Mouse (Mus musculus): ENCODE measurements around the gene Ptchd4. TPM values are rescaled to one million over a fixed set of nuclear protein-coding genes. Genes with fewer than 3 reads are reported as not detected.

Gene Ptchd4
- total RNA-seq (2021) (not detected), polyA plus RNA-seq (2012; rRNA removed) (not detected in 2 replicates)
- long read RNA-seq: 0 reads

GRCm38 (mm10) chr17:42315669-42316611, at the start of gene Ptchd4:
Ptchd4 (plus strand) TSS chr17:42315947.
- Histone ChIP-seq H3K79me2 (replicated peaks; ENCODE audit: control insufficient read depth, insufficient read depth, low read length) (no peaks in the 10 kb centered on the region), H3K36me3 (ENCODE audit: control insufficient read depth, insufficient read depth, low read length) (no peaks in the 10 kb centered on the region), H3K27ac (no peak within 1 kb of the TSS), H3K9ac (ENCODE audit: low read depth, low read length) (no peak within 1 kb of the TSS), H3K27me3 (ENCODE audit: control insufficient read depth, insufficient read depth, low read length) (no peaks in the 10 kb centered on the region), H3K4me1 (ENCODE audit: control insufficient read depth, insufficient read depth, low read length) (no peaks in the 10 kb centered on the region), H3K4me3 (peak within 1 kb of the TSS; percentile 18; the same call in 1 of the 2 replicates)
- DNase-seq: peak in 1 of 2 experiments; percentile 23
- intact Hi-C loops (cut with DNase I): no loop called here
- 2% methylated on average over 55 of the region's 56 CpGs for WGBS
- TF ChIP-seq CTCF (IDR thresholded peaks at IDR 0.05) (0 out of 2 replicates have a peak, but pooled peaks have one; percentile 4), POLR2A (IDR thresholded peaks at IDR 0.05; ENCODE audit: insufficient read depth, low read depth, low read length) (no peak)

- no peak for TF ChIP-seq EP300 (IDR thresholded peaks at IDR 0.05; ENCODE audit: insufficient read depth, low read depth, low read length)
- no peak for TF ChIP-seq CTCF (IDR thresholded peaks at IDR 0.05)
- no peak for TF ChIP-seq POLR2A (IDR thresholded peaks at IDR 0.05; ENCODE audit: insufficient read depth, low read depth, low read length)
- H3K36me3 ChIP-seq (ENCODE audit: control insufficient read depth, insufficient read depth, low read length): no peaks in the 10 kb centered on the region
- DNase-seq: no peak
- no peaks in the 10 kb centered on the region for H3K79me2 ChIP-seq (replicated peaks; ENCODE audit: control insufficient read depth, insufficient read depth, low read length)
- no peak overlapping the region for H3K9ac ChIP-seq (ENCODE audit: low read depth, low read length)
- no peaks in the 10 kb centered on the region for H3K4me1 ChIP-seq (ENCODE audit: control insufficient read depth, insufficient read depth, low read length)
- intact Hi-C loops (cut with DNase I): no loop called here
- no peaks in the 10 kb centered on the region for H3K27me3 ChIP-seq (ENCODE audit: control insufficient read depth, insufficient read depth, low read length)
- no peak overlapping the region for H3K4me3 ChIP-seq
- H3K27ac ChIP-seq: no peak overlapping the region
- 76% methylated on average over 2 of the region's 2 CpGs for WGBS
Observed at GRCm38 (mm10) chr17:42276861-42277260, 38.9 kb upstream of the Ptchd4 start.

- Histone ChIP-seq H3K9ac (ENCODE audit: low read depth, low read length) (no peak overlapping the region), H3K79me2 (replicated peaks; ENCODE audit: control insufficient read depth, insufficient read depth, low read length) (no peaks in the 10 kb centered on the region), H3K27me3 (ENCODE audit: control insufficient read depth, insufficient read depth, low read length) (no peaks in the 10 kb centered on the region), H3K4me1 (ENCODE audit: control insufficient read depth, insufficient read depth, low read length) (no peaks in the 10 kb centered on the region), H3K4me3 (no peak overlapping the region), H3K27ac (no peak overlapping the region), H3K36me3 (ENCODE audit: control insufficient read depth, insufficient read depth, low read length) (no peaks in the 10 kb centered on the region)
- intact Hi-C loops (cut with DNase I): no loop called here
- WGBS: 30% methylated on average over 1 of the region's 1 CpGs
- DNase-seq: no peak
- no peak for TF ChIP-seq EP300 (IDR thresholded peaks at IDR 0.05; ENCODE audit: insufficient read depth, low read depth, low read length)
- TF ChIP-seq CTCF (IDR thresholded peaks at IDR 0.05): no peak
- no peak for TF ChIP-seq POLR2A (IDR thresholded peaks at IDR 0.05; ENCODE audit: insufficient read depth, low read depth, low read length)
Observed at GRCm38 (mm10) chr17:42284391-42284790, 31.4 kb upstream of the Ptchd4 start.

DNA sequence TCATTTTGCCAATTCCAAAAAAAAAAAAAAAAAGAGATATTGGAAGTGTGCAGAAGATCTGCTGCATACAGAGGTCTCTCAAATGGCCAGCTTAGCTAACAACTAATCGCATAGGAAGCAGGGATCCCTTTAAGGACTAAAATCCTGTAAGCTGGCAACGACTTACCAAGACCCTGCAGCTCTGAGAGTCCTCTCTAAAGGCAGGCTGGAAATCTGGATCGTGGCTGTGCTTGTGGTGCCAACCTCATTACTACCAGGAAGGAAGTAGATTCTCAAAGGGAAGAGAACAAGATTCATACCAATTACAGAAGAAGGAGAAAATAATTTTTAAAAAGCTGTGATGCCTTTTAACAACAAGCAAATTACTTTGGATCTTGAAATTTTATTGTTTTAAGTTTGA, 29.5 kb upstream of the Ptchd4 start:
- 57% methylated on average over 3 of the region's 3 CpGs for WGBS
- DNase-seq: no peak
- no peaks in the 10 kb centered on the region for H3K27me3 ChIP-seq (ENCODE audit: control insufficient read depth, insufficient read depth, low read length)
- H3K36me3 ChIP-seq (ENCODE audit: control insufficient read depth, insufficient read depth, low read length): no peaks in the 10 kb centered on the region
- no peak for TF ChIP-seq CTCF (IDR thresholded peaks at IDR 0.05)
- no peaks in the 10 kb centered on the region for H3K4me1 ChIP-seq (ENCODE audit: control insufficient read depth, insufficient read depth, low read length)
- intact Hi-C loops (cut with DNase I): no loop called here
- H3K9ac ChIP-seq (ENCODE audit: low read depth, low read length): no peak overlapping the region
- no peak overlapping the region for H3K27ac ChIP-seq
- no peaks in the 10 kb centered on the region for H3K79me2 ChIP-seq (replicated peaks; ENCODE audit: control insufficient read depth, insufficient read depth, low read length)
- no peak overlapping the region for H3K4me3 ChIP-seq

- no peak for DNase-seq
- TF ChIP-seq POLR2A (IDR thresholded peaks at IDR 0.05; ENCODE audit: insufficient read depth, low read depth, low read length) (no peak), EP300 (IDR thresholded peaks at IDR 0.05; ENCODE audit: insufficient read depth, low read depth, low read length) (no peak), CTCF (IDR thresholded peaks at IDR 0.05) (no peak)
- Histone ChIP-seq H3K79me2 (replicated peaks; ENCODE audit: control insufficient read depth, insufficient read depth, low read length) (no peaks in the 10 kb centered on the region), H3K27me3 (ENCODE audit: control insufficient read depth, insufficient read depth, low read length) (no peaks in the 10 kb centered on the region), H3K27ac (no peak overlapping the region), H3K4me3 (no peak overlapping the region), H3K4me1 (ENCODE audit: control insufficient read depth, insufficient read depth, low read length) (no peaks in the 10 kb centered on the region), H3K9ac (ENCODE audit: low read depth, low read length) (no peak overlapping the region), H3K36me3 (ENCODE audit: control insufficient read depth, insufficient read depth, low read length) (no peaks in the 10 kb centered on the region)
- intact Hi-C loops (cut with DNase I): no loop called here
Observed at GRCm38 (mm10) chr17:42290341-42290740, 25.4 kb upstream of the Ptchd4 start.

DNA sequence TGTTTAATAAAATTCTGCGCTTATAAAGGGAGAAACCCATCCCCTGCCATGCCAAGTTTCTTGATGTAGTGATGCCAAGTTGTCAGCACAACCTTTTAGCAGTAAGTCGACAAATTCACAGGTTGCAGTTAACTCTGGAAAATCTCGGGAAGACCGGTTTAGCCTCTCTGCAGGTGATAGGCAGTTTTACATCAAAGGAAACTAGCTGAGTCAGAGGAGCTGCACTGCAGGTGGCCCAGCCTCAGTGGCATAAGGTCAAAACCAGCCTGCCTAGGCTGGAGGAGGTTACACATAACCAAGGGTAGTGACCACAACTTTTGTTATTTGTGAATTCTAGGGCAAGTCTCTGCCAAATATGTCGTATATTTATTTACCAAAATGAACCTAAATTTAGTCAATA, 24.0 kb upstream of the Ptchd4 start:
- 43% methylated on average over 5 of the region's 5 CpGs for WGBS
- Histone ChIP-seq H3K27me3 (ENCODE audit: control insufficient read depth, insufficient read depth, low read length) (no peaks in the 10 kb centered on the region), H3K4me3 (no peak overlapping the region), H3K9ac (ENCODE audit: low read depth, low read length) (no peak overlapping the region), H3K36me3 (ENCODE audit: control insufficient read depth, insufficient read depth, low read length) (no peaks in the 10 kb centered on the region), H3K4me1 (ENCODE audit: control insufficient read depth, insufficient read depth, low read length) (no peaks in the 10 kb centered on the region), H3K27ac (no peak overlapping the region), H3K79me2 (replicated peaks; ENCODE audit: control insufficient read depth, insufficient read depth, low read length) (no peaks in the 10 kb centered on the region)
- DNase-seq: no peak
- intact Hi-C loops (cut with DNase I): no loop called here
- TF ChIP-seq CTCF (IDR thresholded peaks at IDR 0.05): no peak
- TF ChIP-seq POLR2A (IDR thresholded peaks at IDR 0.05; ENCODE audit: insufficient read depth, low read depth, low read length): no peak
- TF ChIP-seq EP300 (IDR thresholded peaks at IDR 0.05; ENCODE audit: insufficient read depth, low read depth, low read length): no peak
